Mouse (Mus musculus) liver, embryonic 11.5 days (tissue): ENCODE data around the gene Nppb. TPM values are rescaled to one million over a fixed set of nuclear protein-coding genes. Genes with fewer than 3 reads are reported as not detected.

Source experiments
- ATAC-seq: fragments of 200-750 bp; cut with Nextera tagmentation; replicated peaks from 2 replicates; pipeline ENCODE4 v1.8.0; 2017; ENCODE audit warnings: moderate number of reproducible peaks, mild to moderate bottlenecking, moderate TSS enrichment, moderate library complexity; ENCODE audit not compliant: low FRiP score
- DNase-seq: peaks from one replicate; pipeline ENCODE4 v3.0.0-alpha.2; 2017; ENCODE audit warnings: low spot score
- H3K27ac ChIP-seq: fragments of 300-500 bp; sonication (generic); 2 replicates; pipeline ENCODE4 v1.5.1; 2014; ENCODE audit warnings: mild to moderate bottlenecking, low read depth, low read length, control low read depth
- H3K27me3 ChIP-seq: fragments of 300-500 bp; sonication (generic); replicated peaks from 2 replicates; pipeline ENCODE4 v1.6.1; 2014; ENCODE audit warnings: low read length, mixed read lengths; ENCODE audit not compliant: control insufficient read depth, insufficient read depth
- H3K36me3 ChIP-seq: fragments of 300-500 bp; sonication (generic); 2 replicates; pipeline ENCODE4 v1.6.1; 2014; ENCODE audit warnings: mild to moderate bottlenecking, low read length, moderate library complexity, mixed read lengths; ENCODE audit not compliant: control insufficient read depth, insufficient read depth
- H3K4me1 ChIP-seq: fragments of 300-500 bp; sonication (generic); replicated peaks from 2 replicates; pipeline ENCODE4 v1.6.1; 2014; ENCODE audit warnings: low read length, mixed read lengths; ENCODE audit not compliant: control insufficient read depth, insufficient read depth
- H3K4me2 ChIP-seq: fragments of 300-500 bp; sonication (generic); 2 replicates; pipeline ENCODE4 v1.6.1; 2014; ENCODE audit warnings: mild to moderate bottlenecking, control low read depth, moderate library complexity
- H3K4me3 ChIP-seq: fragments of 300-500 bp; sonication (generic); 2 replicates; pipeline ENCODE4 v1.5.1; 2014; ENCODE audit warnings: low read depth, low read length, control low read depth
- H3K9ac ChIP-seq: fragments of 300-500 bp; sonication (generic); 2 replicates; pipeline ENCODE4 v1.6.1; 2014; ENCODE audit warnings: low read depth, low read length, control low read depth
- H3K9me3 ChIP-seq: fragments of 300-500 bp; sonication (generic); 2 replicates; pipeline ENCODE4 v1.6.1; 2016; ENCODE audit warnings: low read length, inconsistent platforms, mixed read lengths; ENCODE audit not compliant: control insufficient read depth
- WGBS: fragments of 180-500 bp; shearing (Covaris S2); extraction: QIAGEN DNeasy Blood & Tissue Kit; methylation state at CpG from one replicate; pipeline ENCODE4 v1.1.7; 2014; 5-methylcytosine and 5-hydroxymethylcytosine counted together
- polyA plus RNA-seq: library from polyadenylated mRNA; unstranded; fragments of >200 nt; fragmentation: Nextera tagmentation; extraction: Ambion mirVana; gene quantifications from 2 replicates; pipeline ENCODE4 v1.2.1, GENCODE M21; 2014

Gene Nppb
- polyA plus RNA-seq, 1 experiment from 2014 or later: 1.1 TPM

GRCm38 (mm10) chr4:148000202-148000772, 14.7 kb downstream of the Nppb start, which contains the start of gene Nppa:
Nppa (plus strand) TSS chr4:148000722.
- no peak for DNase-seq
- ATAC-seq: no peak
- Histone ChIP-seq H3K4me1 (no peaks in the 10 kb centered on the region), H3K4me2 (no peak within 1 kb of the TSS), H3K9me3 (no peaks in the 10 kb centered on the region), H3K27ac (no peak within 1 kb of the TSS), H3K9ac (no peak within 1 kb of the TSS), H3K4me3 (no peak within 1 kb of the TSS), H3K27me3 (no peaks in the 10 kb centered on the region), H3K36me3 (peaks cover 2% of the 10 kb centered on the region; the same call in 1 of the 2 replicates)
- 30% methylated on average over 12 of the region's 12 CpGs for WGBS

- Histone ChIP-seq H3K4me2 (no peak overlapping the region), H3K9me3 (no peaks in the 10 kb centered on the region), H3K9ac (no peak overlapping the region), H3K27me3 (no peaks in the 10 kb centered on the region), H3K4me1 (no peaks in the 10 kb centered on the region), H3K36me3 (peaks cover 7% of the 10 kb centered on the region), H3K27ac (no peak overlapping the region), H3K4me3 (no peak overlapping the region)
- WGBS: 79% methylated on average over 17 of the region's 17 CpGs
- DNase-seq (no peak), ATAC-seq (no peak)
Measured at GRCm38 (mm10) chr4:148001013-148001789, 15.6 kb downstream of the Nppb start.

GRCm38 (mm10) chr4:148001866-148002265, 16.3 kb downstream of the Nppb start:
- Histone ChIP-seq H3K9ac (no peak overlapping the region), H3K4me2 (no peak overlapping the region), H3K27ac (no peak overlapping the region), H3K9me3 (no peaks in the 10 kb centered on the region), H3K36me3 (peaks cover 13% of the 10 kb centered on the region), H3K27me3 (no peaks in the 10 kb centered on the region), H3K4me1 (no peaks in the 10 kb centered on the region), H3K4me3 (no peak overlapping the region)
- ATAC-seq (no peak), DNase-seq (no peak)
- WGBS: 44% methylated on average over 8 of the region's 8 CpGs

DNA sequence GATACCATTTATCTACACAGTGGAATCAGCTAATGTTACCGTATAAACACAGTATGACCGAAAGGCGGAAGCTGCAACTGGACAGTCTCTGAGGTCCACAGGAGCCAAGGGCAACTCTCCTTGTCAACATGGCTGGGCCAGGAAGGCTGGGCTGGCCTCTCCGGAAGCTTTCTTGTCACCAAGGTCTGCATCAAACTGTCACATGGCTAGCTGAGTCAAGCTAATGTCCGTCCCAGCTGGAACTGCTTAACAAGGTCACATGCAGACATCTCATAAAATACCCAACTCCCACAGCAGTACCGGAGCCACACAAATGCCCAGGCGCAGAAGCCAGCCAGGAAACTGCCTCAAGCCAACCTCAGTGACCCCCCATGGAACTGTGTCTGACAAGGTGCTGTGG, 18.8 kb downstream of the Nppb start:
- WGBS: 89% methylated on average over 7 of the region's 7 CpGs
- H3K36me3 ChIP-seq: peaks cover 17% of the 10 kb centered on the region
- H3K27ac ChIP-seq: no peak overlapping the region
- no peak overlapping the region for H3K4me3 ChIP-seq
- DNase-seq (no peak), ATAC-seq (no peak)
- no peak overlapping the region for H3K4me2 ChIP-seq
- H3K9me3 ChIP-seq: no peaks in the 10 kb centered on the region
- no peaks in the 10 kb centered on the region for H3K27me3 ChIP-seq
- H3K9ac ChIP-seq: no peak overlapping the region
- no peaks in the 10 kb centered on the region for H3K4me1 ChIP-seq

DNA sequence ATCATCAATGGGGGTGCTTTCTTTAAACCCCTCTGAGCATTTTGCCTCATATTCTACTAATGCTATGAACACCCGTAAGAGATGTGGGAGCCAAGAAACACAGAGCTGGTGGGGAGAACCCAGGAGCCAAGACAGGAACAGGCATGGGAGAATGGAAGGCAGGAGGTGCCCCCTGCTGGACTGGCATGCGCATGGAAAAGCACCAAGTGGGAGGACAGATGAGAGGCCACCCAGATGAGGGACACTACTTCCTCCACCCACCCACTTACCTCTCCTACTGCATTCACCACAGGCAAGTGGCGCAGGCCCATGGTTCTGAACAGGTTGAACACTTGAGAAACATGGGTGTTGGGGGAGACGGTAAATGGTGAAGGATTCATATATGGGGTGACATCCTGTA, 22.8 kb downstream of the Nppb start:
- Histone ChIP-seq H3K4me1 (no peaks in the 10 kb centered on the region), H3K4me2 (no peak overlapping the region), H3K27me3 (no peaks in the 10 kb centered on the region), H3K9me3 (no peaks in the 10 kb centered on the region), H3K9ac (no peak overlapping the region), H3K27ac (no peak overlapping the region), H3K36me3 (peaks cover 36% of the 10 kb centered on the region), H3K4me3 (no peak overlapping the region)
- DNase-seq: no peak
- WGBS: 80% methylated on average over 4 of the region's 4 CpGs
- ATAC-seq: 0 out of 2 replicates have a peak, but pooled peaks have one; percentile 5

DNA sequence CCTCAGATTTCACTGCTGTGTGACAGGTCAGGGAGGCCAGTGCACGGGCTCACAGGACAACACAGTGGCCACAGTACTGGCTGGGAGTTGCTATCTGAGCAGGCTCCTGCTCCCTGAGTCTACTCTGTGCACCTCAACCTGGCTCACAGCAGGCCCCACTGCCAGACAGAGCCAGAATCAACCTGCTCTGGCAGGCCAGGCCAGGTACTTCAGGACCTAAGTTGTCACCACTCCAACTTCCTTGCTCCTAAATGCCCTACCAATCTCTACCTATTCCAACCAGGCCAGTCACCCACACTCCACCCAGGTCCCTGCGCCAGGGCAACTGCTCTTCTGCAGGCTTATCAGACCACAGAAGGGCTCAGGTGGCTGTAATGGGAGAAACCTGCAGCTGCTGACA, 24.1 kb downstream of the Nppb start:
- WGBS: 83% methylated on average over 2 of the region's 2 CpGs
- H3K27me3 ChIP-seq: no peaks in the 10 kb centered on the region
- DNase-seq (no peak), ATAC-seq (no peak)
- H3K4me3 ChIP-seq: no peak overlapping the region
- no peaks in the 10 kb centered on the region for H3K4me1 ChIP-seq
- no peak overlapping the region for H3K9ac ChIP-seq
- peaks cover 42% of the 10 kb centered on the region for H3K36me3 ChIP-seq
- no peak overlapping the region for H3K4me2 ChIP-seq
- no peaks in the 10 kb centered on the region for H3K9me3 ChIP-seq
- H3K27ac ChIP-seq: no peak overlapping the region

GRCm38 (mm10) chr4:148011332-148011731, 25.7 kb downstream of the Nppb start:
- H3K27me3 ChIP-seq: no peaks in the 10 kb centered on the region
- H3K4me2 ChIP-seq: no peak overlapping the region
- H3K9ac ChIP-seq: no peak overlapping the region
- H3K9me3 ChIP-seq: no peaks in the 10 kb centered on the region
- ATAC-seq (no peak), DNase-seq (no peak)
- H3K27ac ChIP-seq: no peak overlapping the region
- H3K4me1 ChIP-seq: no peaks in the 10 kb centered on the region
- H3K4me3 ChIP-seq: no peak overlapping the region
- peaks cover 43% of the 10 kb centered on the region for H3K36me3 ChIP-seq
- WGBS: 76% methylated on average over 3 of the region's 3 CpGs

DNA sequence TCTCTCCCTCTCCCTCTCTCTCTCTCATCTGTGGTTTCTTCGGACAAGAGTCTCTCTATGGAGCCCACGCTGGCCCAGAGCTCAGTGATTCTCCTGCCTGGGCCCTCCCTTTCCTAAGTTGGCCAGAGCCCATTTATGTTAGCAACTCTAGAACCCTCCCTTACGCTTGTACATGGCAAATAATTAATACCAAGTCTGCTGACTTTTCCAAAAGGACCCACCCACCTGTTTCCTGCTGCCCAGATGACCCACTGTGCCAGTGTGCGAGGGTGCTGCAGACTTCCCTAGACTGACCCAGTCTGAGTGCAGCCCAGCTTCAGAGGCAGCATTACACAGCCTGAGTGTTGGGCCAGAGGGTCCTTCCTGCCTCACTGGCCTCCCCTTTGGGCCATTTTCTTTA, 26.6 kb downstream of the Nppb start:
- DNase-seq (no peak), ATAC-seq (no peak)
- WGBS: 82% methylated on average over 4 of the region's 4 CpGs
- H3K27ac ChIP-seq: no peak overlapping the region
- H3K4me3 ChIP-seq: no peak overlapping the region
- H3K4me1 ChIP-seq: no peaks in the 10 kb centered on the region
- peaks cover 37% of the 10 kb centered on the region for H3K36me3 ChIP-seq
- no peaks in the 10 kb centered on the region for H3K27me3 ChIP-seq
- no peaks in the 10 kb centered on the region for H3K9me3 ChIP-seq
- no peak overlapping the region for H3K4me2 ChIP-seq
- no peak overlapping the region for H3K9ac ChIP-seq

DNA sequence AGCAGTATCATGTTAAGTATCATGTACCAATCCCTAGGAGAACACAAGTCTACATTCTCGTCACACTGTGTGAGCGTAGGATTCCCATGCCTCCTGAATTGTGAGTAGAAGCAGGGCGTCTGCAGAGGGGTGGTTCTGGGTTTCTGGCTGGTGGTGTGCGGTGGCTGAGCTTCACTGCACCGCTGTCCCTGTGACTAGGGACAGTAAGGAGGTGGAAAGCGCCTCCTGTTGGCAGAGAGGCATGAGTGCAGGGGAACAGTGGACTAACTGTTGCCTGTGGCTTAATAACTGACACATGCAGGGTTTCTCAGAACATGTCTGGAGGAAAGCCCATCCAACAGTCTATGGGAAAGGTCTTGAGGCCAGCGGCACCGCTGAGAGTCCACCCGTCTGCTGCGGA, 29.8 kb downstream of the Nppb start:
- H3K4me3 ChIP-seq: no peak overlapping the region
- no peaks in the 10 kb centered on the region for H3K9me3 ChIP-seq
- H3K27me3 ChIP-seq: no peaks in the 10 kb centered on the region
- WGBS: 79% methylated on average over 10 of the region's 10 CpGs
- no peak overlapping the region for H3K9ac ChIP-seq
- no peaks in the 10 kb centered on the region for H3K4me1 ChIP-seq
- peaks cover 45% of the 10 kb centered on the region for H3K36me3 ChIP-seq
- H3K4me2 ChIP-seq: no peak overlapping the region
- DNase-seq (no peak), ATAC-seq (no peak)
- H3K27ac ChIP-seq: no peak overlapping the region
